Mouse (Mus musculus): ENCODE results near the gene Ttll5. TPM values are rescaled to one million over a fixed set of nuclear protein-coding genes. Genes with fewer than 3 reads are reported as not detected.
A peak's percentile ranks its signal among the peaks of the same experiment; 100 is the strongest.

Gene Ttll5
- total and polyA plus RNA-seq, 3 experiments: 10.1 to 14.2 (median 11.4) TPM

- TF ChIP-seq POLR2A (IDR thresholded peaks at IDR 0.05; ENCODE audit: insufficient read depth, low read depth, low read length): no peak
- TF ChIP-seq EP300 (IDR thresholded peaks at IDR 0.05; ENCODE audit: insufficient read depth, low read depth, low read length): no peak
- no peak for TF ChIP-seq CTCF (IDR thresholded peaks at IDR 0.05)
- peak overlapping the region; percentile 12 for H3K27ac ChIP-seq
- H3K79me2 ChIP-seq (replicated peaks; ENCODE audit: control insufficient read depth, insufficient read depth, low read length): no peaks in the 10 kb centered on the region
- no peak overlapping the region for H3K9ac ChIP-seq (ENCODE audit: low read depth, low read length)
- intact Hi-C loops (cut with DNase I): no loop called here
- WGBS: 52% methylated on average over 7 of the region's 7 CpGs
- H3K27me3 ChIP-seq (ENCODE audit: control insufficient read depth, insufficient read depth, low read length): no peaks in the 10 kb centered on the region
- H3K4me1 ChIP-seq (ENCODE audit: control insufficient read depth, insufficient read depth, low read length): peaks cover 9% of the 10 kb centered on the region
- no peak for DNase-seq
- H3K36me3 ChIP-seq (ENCODE audit: control insufficient read depth, insufficient read depth, low read length): peaks cover 4% of the 10 kb centered on the region
- H3K4me3 ChIP-seq: no peak overlapping the region
These were observed 161.6 kb downstream of the Ttll5 start for GRCm38 (mm10) chr12:85986024-85986423.

GRCm38 (mm10) chr12:85986540-85987443 is 162.3 kb downstream of the Ttll5 start:
- Histone ChIP-seq H3K9ac (ENCODE audit: low read depth, low read length) (no peak overlapping the region), H3K4me1 (ENCODE audit: control insufficient read depth, insufficient read depth, low read length) (peaks cover 9% of the 10 kb centered on the region), H3K27me3 (ENCODE audit: control insufficient read depth, insufficient read depth, low read length) (no peaks in the 10 kb centered on the region), H3K27ac (no peak overlapping the region), H3K36me3 (ENCODE audit: control insufficient read depth, insufficient read depth, low read length) (peaks cover 4% of the 10 kb centered on the region), H3K4me3 (no peak overlapping the region), H3K79me2 (replicated peaks; ENCODE audit: control insufficient read depth, insufficient read depth, low read length) (no peaks in the 10 kb centered on the region)
- TF ChIP-seq EP300 (IDR thresholded peaks at IDR 0.05; ENCODE audit: insufficient read depth, low read depth, low read length): no peak
- TF ChIP-seq CTCF (IDR thresholded peaks at IDR 0.05): no peak
- TF ChIP-seq POLR2A (IDR thresholded peaks at IDR 0.05; ENCODE audit: insufficient read depth, low read depth, low read length): no peak
- intact Hi-C loops (cut with DNase I): no loop called here
- no peak for DNase-seq
- 44% methylated on average over 13 of the region's 13 CpGs for WGBS

GRCm38 (mm10) chr12:85987444-85987889 is 163.0 kb downstream of the Ttll5 start:
- H3K9ac ChIP-seq (ENCODE audit: low read depth, low read length): no peak overlapping the region
- no peaks in the 10 kb centered on the region for H3K79me2 ChIP-seq (replicated peaks; ENCODE audit: control insufficient read depth, insufficient read depth, low read length)
- intact Hi-C loops (cut with DNase I): no loop called here
- peaks cover 9% of the 10 kb centered on the region for H3K4me1 ChIP-seq (ENCODE audit: control insufficient read depth, insufficient read depth, low read length)
- no peak overlapping the region for H3K27ac ChIP-seq
- 83% methylated on average over 5 of the region's 5 CpGs for WGBS
- peaks cover 4% of the 10 kb centered on the region for H3K36me3 ChIP-seq (ENCODE audit: control insufficient read depth, insufficient read depth, low read length)
- no peaks in the 10 kb centered on the region for H3K27me3 ChIP-seq (ENCODE audit: control insufficient read depth, insufficient read depth, low read length)
- no peak for TF ChIP-seq POLR2A (IDR thresholded peaks at IDR 0.05; ENCODE audit: insufficient read depth, low read depth, low read length)
- no peak for TF ChIP-seq CTCF (IDR thresholded peaks at IDR 0.05)
- no peak for TF ChIP-seq EP300 (IDR thresholded peaks at IDR 0.05; ENCODE audit: insufficient read depth, low read depth, low read length)
- DNase-seq: no peak
- no peak overlapping the region for H3K4me3 ChIP-seq

- Histone ChIP-seq H3K4me3 (no peak overlapping the region), H3K79me2 (replicated peaks; ENCODE audit: control insufficient read depth, insufficient read depth, low read length) (no peaks in the 10 kb centered on the region), H3K27me3 (ENCODE audit: control insufficient read depth, insufficient read depth, low read length) (no peaks in the 10 kb centered on the region), H3K36me3 (ENCODE audit: control insufficient read depth, insufficient read depth, low read length) (peaks cover 4% of the 10 kb centered on the region), H3K4me1 (ENCODE audit: control insufficient read depth, insufficient read depth, low read length) (peaks cover 9% of the 10 kb centered on the region), H3K9ac (ENCODE audit: low read depth, low read length) (no peak overlapping the region), H3K27ac (no peak overlapping the region)
- intact Hi-C loops (cut with DNase I): no loop called here
- TF ChIP-seq POLR2A (IDR thresholded peaks at IDR 0.05; ENCODE audit: insufficient read depth, low read depth, low read length) (no peak), EP300 (IDR thresholded peaks at IDR 0.05; ENCODE audit: insufficient read depth, low read depth, low read length) (no peak), CTCF (IDR thresholded peaks at IDR 0.05) (no peak)
- no peak for DNase-seq
- WGBS: 67% methylated on average over 4 of the region's 4 CpGs
These were observed 163.7 kb downstream of the Ttll5 start for GRCm38 (mm10) chr12:85988121-85988520.

- Histone ChIP-seq H3K4me1 (ENCODE audit: control insufficient read depth, insufficient read depth, low read length) (peaks cover 9% of the 10 kb centered on the region), H3K27me3 (ENCODE audit: control insufficient read depth, insufficient read depth, low read length) (no peaks in the 10 kb centered on the region), H3K79me2 (replicated peaks; ENCODE audit: control insufficient read depth, insufficient read depth, low read length) (no peaks in the 10 kb centered on the region), H3K9ac (ENCODE audit: low read depth, low read length) (no peak overlapping the region), H3K36me3 (ENCODE audit: control insufficient read depth, insufficient read depth, low read length) (peaks cover 4% of the 10 kb centered on the region), H3K4me3 (no peak overlapping the region), H3K27ac (no peak overlapping the region)
- intact Hi-C loops (cut with DNase I): no loop called here
- TF ChIP-seq EP300 (IDR thresholded peaks at IDR 0.05; ENCODE audit: insufficient read depth, low read depth, low read length): no peak
- TF ChIP-seq POLR2A (IDR thresholded peaks at IDR 0.05; ENCODE audit: insufficient read depth, low read depth, low read length): no peak
- no peak for TF ChIP-seq CTCF (IDR thresholded peaks at IDR 0.05)
- 68% methylated on average over 4 of the region's 4 CpGs for WGBS
- DNase-seq: no peak
These were observed 164.4 kb downstream of the Ttll5 start for GRCm38 (mm10) chr12:85988818-85989377.
